Mouse (Mus musculus) spleen, adult 10 weeks (tissue): ENCODE measurements around the gene Dlst. TPM values are rescaled to one million over a fixed set of nuclear protein-coding genes. Genes with fewer than 3 reads are reported as not detected.

Experiments used
- polyA plus RNA-seq: library from polyadenylated mRNA; stranded (reverse); fragments of 350-450 nt; fragmentation: Illumina TruSeq; extraction: RNeasy Lipid Tissue Mini Kit (QIAGEN cat#74804); gene quantifications from one replicate; pipeline ENCODE4 v1.2.3, GENCODE M21; 2015; ENCODE audit warnings: low replicate concordance; ENCODE audit not compliant: insufficient read depth

The Dlst gene
- polyA plus RNA-seq: 173 TPM

GRCm38 (mm10) chr12:85110698-85111592, at the start of gene Dlst, which contains the start of gene Prox2:
Gene Dlst, plus strand, starts transcription at chr12:85110833.
Gene Prox2, minus strand, starts transcription at chr12:85110759.

GRCm38 (mm10) chr12:85151002-85151774, 40.6 kb downstream of the Dlst start, which contains the start of gene Rps6kl1:
Gene Rps6kl1, minus strand, starts transcription at chr12:85151264.

DNA sequence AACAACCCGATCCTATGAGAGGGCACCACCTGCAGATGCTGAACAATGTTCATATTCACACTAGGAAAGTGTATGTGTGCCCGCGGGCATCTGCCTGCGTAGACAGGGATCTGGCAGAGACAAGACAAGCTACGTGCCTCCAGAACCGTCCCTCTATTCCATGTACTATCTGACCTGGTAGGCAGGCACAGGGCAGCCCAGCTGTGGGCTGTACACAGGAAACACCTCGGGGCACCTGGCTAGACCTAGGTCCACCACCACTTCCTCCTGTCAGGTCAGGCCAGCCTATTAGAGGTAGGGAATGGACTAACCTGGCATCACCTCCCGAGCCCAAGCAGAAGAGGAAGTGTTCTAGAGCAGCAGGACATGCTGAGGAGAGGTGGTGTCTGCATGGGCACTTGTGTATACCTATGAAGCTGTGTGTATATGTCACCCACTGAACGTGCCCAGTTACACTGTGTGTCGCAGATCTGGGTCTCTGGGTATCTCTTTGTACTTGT, 67.2 kb downstream of the Dlst start, which contains the start of gene Pgf:
Gene Pgf (minus strand): TSS at position 51 of the 500 bp plus-strand sequence.

Other genes starting within 250 kb of the Dlst start
- 6.2 TPM for gene Ltbp2, start 234.3 kb upstream of the Dlst start, polyA plus RNA-seq
- 152 TPM for gene Fcf1, start 139.9 kb upstream of the Dlst start, polyA plus RNA-seq
- gene Arel1, start 139.9 kb upstream of the Dlst start, polyA plus RNA-seq: 43.3 TPM
- gene Ylpm1, start 114.5 kb upstream of the Dlst start, polyA plus RNA-seq: 76.5 TPM
- 3.4 TPM for gene Prox2, start 74 bp upstream of the Dlst start, polyA plus RNA-seq
- gene Rps6kl1, start 40.4 kb downstream of the Dlst start, polyA plus RNA-seq: 0.26 TPM
- 0.91 TPM for gene Pgf, start 67.0 kb downstream of the Dlst start, polyA plus RNA-seq
- 21.5 TPM for gene Eif2b2, start 108.6 kb downstream of the Dlst start, polyA plus RNA-seq
- gene Mlh3, start 159.8 kb downstream of the Dlst start, polyA plus RNA-seq: 14.4 TPM
- gene Acyp1, start 177.6 kb downstream of the Dlst start, polyA plus RNA-seq: 24.8 TPM
- gene Zc2hc1c, start 177.8 kb downstream of the Dlst start, polyA plus RNA-seq: 0.76 TPM
- gene Nek9, start 228.5 kb downstream of the Dlst start, polyA plus RNA-seq: 68.6 TPM